Mouse (Mus musculus) cerebellum, adult 9-11 months (tissue): ENCODE data around the gene Inhbb.

Experiments
- DNase-seq: peaks from one replicate; pipeline ENCODE4 v3.0.0; 2022

Gene Inhbb

DNA sequence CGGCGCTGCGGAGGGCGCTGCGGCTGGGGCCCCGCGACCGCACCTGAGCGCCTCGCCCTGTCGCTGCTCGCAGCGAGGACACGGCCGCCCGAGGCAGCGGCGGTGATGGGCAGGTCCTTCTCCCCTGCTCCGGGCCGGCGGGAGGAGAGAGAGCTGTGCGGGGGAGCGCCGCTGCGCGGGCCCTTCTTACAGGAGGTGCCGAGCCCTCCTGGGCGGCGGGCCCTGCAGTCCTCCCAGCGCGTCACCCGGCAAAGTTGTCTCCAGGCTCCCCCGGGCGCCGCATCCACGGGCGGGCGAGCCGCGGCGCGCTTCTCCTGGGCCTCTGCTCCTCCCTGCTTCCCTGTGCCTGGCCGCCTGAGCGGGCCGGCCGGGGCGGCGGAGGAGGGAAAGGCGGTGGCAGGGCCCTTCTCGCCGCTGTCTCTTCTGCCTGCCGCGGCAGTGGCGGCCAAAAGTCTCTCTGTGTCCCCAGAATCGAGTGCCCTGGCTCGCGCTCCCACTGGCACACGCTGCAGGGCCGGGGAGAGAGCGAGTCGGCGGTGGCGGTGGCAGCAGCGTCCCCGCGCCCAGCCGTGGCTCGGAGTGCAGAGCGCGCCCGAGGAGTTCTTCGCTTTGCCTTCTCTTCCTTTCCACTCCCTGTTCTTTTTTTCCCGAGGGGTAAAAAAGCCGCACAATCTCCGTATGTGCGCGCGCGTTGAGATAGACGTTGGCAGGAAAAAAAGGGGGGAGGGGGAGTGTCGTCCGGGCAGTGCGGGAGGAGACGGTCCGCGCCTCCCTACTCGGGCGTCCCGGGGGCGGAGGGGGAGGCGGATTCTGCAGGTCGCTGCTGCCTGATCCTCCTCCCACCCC, at the start of gene Inhbb:
Gene Inhbb (minus strand): TSS at position 673 of the 846 bp plus-strand sequence.
- DNase-seq, result peak; percentile 36

GRCm38 (mm10) chr1:119463386-119463785, 41.3 kb upstream of the Inhbb start:
- no peak for DNase-seq

DNA sequence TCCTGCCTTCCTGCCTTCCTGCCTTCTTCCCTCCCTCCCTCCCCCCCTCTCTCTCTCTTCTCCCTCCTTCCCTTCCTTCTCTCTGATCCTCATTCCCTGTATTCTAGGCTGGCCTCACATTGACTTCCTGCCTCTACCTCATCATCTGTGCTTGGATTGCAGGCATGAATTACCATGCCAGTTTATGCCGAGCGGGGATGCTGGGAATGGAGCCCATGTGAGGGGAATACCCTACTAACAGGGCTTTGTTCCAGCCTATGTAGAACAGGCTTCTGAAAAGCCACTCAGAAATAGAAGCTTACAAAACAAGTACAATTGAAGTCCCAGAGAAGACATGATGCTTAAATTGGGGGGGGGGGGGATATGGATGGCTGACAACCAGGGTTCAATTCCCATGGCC, 38.0 kb upstream of the Inhbb start:
- DNase-seq, result no peak

DNA sequence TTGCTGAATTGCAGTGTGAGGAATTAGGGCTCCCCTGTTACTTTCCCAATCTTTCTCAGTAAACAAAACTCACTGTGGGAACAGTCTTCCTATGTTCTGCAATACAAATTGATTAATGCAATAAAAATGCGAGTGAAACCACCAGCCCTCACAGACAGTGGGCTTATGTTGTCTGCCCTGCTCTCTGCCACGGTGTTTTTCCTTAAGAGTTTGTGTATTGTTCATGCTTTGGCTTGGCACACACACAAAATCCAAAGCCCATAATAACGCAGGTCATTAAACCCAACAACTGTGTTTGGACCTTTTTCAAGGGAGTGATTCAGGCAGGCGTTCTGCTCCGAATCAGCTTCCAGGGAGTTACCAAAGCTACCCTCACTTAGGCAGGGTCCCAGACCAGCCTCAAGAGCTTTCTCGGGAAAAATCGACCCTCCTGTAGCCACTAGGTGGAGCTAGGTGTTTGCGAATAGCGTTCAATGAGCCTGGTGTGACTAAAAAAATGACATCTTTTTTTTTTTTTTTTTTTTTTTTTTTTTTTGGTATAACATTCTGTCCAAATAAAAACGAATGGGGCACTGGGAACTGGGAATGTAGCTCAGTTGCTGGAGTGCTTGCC, 36.1 kb upstream of the Inhbb start:
- peak; percentile 28 for DNase-seq

- DNase-seq, result no peak
Observed at GRCm38 (mm10) chr1:119457528-119457855, 35.4 kb upstream of the Inhbb start.

GRCm38 (mm10) chr1:119456671-119457527, 34.9 kb upstream of the Inhbb start:
- DNase-seq, result no peak

DNA sequence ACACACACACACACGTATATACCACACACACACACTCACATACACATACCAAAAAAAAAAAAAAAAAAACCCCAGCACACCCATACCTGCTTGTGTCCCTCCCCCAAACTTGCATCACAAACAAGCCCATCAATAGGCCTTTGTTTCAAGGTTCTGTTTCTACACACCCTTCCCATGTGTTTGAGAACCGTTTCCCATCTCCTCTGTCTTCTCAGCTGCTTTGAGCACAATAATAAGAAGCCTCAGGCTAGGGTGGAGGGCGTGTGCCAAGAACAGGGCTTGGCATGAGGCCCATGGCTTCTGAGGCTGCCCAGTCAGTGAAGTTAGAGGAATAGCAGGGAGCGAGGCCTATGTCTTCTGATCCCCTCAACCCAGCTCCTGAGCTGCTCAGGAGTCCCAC, 31.7 kb upstream of the Inhbb start:
- peak; percentile 13 for DNase-seq

- DNase-seq, result no peak
Observed at GRCm38 (mm10) chr1:119451417-119451816, 29.4 kb upstream of the Inhbb start.

- DNase-seq, result no peak
Observed at GRCm38 (mm10) chr1:119450651-119451345, 28.8 kb upstream of the Inhbb start.

GRCm38 (mm10) chr1:119446753-119447283, 24.8 kb upstream of the Inhbb start:
- no peak for DNase-seq

DNA sequence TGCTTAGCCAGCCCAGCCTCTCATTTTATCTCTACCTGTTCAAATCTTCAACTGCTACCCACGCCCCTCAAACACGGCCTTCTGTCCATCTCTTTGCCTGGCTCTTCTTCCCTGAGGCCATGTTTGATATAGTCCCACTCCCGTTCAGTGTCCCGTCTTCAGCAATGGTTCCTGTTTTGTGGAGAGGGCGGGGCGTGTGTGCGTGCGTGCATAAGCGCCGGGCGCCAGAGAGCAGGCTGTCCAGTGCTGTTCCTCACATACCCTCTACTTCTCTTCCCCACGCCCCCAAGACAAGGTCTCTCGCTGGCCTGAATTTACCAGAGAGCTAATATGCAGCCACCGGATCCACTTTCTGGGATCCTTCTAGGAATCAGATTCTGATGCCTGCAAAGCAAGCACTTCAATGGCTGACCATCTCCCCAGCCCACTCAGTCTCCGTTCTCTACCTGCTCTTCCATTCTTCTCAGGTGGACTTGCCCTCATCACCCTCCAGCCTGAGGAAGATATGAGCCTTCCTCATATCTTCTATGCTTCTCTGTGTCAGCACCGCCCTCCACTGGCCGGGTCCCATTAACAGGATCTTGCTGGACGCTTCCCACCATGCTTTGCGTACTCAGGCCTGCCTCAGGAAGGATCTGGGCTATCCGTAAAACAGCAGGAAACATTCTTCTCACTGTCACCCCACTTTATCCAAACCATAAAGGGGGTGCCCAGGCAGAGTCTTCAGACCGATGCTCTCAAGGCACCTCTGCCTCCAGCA, 21.7 kb upstream of the Inhbb start:
- DNase-seq, result no peak

GRCm38 (mm10) chr1:119442901-119443300, 20.9 kb upstream of the Inhbb start:
- no peak for DNase-seq

DNA sequence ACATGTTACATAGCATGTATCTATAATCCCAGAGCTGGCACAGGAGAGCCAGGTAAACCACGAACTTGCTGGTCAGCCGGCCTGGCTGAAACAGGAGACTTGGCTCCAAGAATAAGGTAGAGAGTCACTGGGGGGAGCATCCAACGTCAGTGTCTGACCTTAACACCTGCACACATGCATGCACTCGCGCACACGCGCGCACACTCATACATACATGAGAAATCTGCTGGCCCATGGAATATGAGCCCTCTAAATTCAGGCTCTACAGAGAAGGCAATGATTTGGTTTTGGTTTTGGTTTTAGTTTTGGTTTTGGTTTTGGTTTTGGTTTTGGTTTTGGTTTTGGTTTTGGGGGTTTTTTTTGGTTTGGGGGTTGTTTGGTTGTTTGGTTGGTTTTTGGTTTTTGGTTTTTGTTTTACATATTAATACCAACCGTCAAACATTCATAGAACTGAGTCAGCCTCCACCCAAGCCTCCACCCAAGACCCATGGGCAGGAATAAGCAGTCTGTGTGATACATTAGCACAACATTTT, 16.1 kb upstream of the Inhbb start:
- no peak for DNase-seq

GRCm38 (mm10) chr1:119437401-119437800, 15.4 kb upstream of the Inhbb start:
- no peak for DNase-seq

- no peak for DNase-seq
Observed at GRCm38 (mm10) chr1:119424141-119424860, 2.3 kb upstream of the Inhbb start.

DNA sequence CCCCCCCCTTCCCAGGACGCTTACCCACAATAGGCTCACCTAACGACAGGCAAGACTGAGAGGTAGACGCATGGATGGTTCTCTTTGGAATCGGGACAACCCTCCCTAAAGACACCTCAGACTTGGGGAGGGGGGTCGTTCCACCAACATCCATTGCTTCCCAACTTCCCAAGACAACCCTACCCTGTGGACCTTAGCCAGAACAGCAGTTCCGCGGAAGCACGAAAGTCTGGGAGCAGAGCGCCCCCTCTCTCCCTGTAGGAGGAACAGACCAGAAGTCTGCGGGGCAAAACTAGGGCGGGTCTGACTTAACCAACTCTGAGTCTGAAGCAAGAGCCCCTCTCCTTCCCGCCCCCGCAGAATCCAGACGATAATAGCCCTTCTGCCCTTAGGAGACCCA, 1.5 kb upstream of the Inhbb start:
- no peak for DNase-seq

GRCm38 (mm10) chr1:119422460-119423015, 490 bp upstream of the Inhbb start:
- DNase-seq, result no peak

GRCm38 (mm10) chr1:119420984-119421575, 968 bp downstream of the Inhbb start:
- no peak for DNase-seq

GRCm38 (mm10) chr1:119420189-119420983, 1.7 kb downstream of the Inhbb start:
- no peak for DNase-seq
